Mouse (Mus musculus): Measurements from ENCODE around the gene 9330182O14Rik.

GRCm38 (mm10) chr15:40144221-40144620 is 10.1 kb downstream of the 9330182O14Rik start:
- TF ChIP-seq POLR2A (IDR thresholded peaks at IDR 0.05; ENCODE audit: control insufficient read depth, extremely low read depth, insufficient read depth, low read length, poor library complexity), result no peak
- TF ChIP-seq CTCF (IDR thresholded peaks at IDR 0.05; ENCODE audit: borderline replicate concordance, control insufficient read depth, extremely low read depth, insufficient read depth, low read length, poor library complexity), result no peak
